Mouse (Mus musculus): ENCODE measurements around the gene Cyb561a3. TPM values are rescaled to one million over a fixed set of nuclear protein-coding genes. Genes with fewer than 3 reads are reported as not detected.
"Not testable (repeated sequence)": the region's sequence is repeated elsewhere in the genome, so short reads cannot be mapped to it uniquely, and the experiment has no call there.

Cyb561a3 gene
- total RNA-seq (2021), result 10 to 100 TPM; 14.7 to 17.2 TPM

DNA sequence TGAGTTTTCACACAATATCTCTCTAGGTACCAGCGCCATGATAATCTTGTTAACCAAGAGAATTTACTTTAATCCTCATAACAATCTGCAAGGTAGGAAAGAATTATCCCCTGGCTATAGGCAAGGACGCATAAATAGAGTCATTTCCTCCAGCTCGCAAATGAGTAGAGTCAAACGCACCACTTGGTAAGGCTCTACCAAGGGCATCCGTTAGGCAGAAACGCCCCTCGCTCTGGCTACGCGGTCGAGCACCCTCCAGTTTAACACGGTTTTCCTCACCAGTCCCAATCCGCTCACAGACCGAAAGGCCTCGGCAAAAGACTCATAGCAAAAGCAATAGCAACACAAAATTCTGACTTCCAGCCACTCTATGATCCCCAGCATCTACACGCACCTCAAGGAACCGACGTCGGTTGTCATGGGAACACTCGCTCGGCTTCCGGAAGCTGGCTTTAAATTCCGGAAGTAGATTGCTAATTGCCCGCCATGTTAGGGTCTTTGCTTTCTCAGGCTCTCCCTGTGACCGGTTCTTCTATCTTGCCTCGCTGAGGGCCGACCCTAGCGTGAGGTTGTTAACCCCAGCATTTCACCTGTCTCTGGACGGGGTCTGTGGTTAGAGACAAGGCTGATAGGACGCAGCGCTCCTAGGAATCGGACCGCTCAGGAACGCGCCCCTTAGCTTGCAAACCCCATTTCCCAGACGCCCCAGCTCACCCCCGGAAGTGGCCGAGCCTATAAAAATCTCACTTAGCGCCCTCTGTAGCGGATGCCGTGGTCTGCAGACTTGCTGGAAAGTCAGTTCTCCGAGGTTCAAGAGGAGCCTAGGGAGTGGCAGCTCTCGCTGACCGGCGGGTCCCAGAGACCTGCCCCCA lies at the start of gene Cyb561a3, which contains the start of gene Tmem138:
Cyb561a3 (plus strand) TSS at position 483 of the 872 bp plus-strand sequence.
Tmem138 (minus strand) TSS at position 673 of the 872 bp plus-strand sequence.
- peak; percentile 92 for DNase-seq
- intact Hi-C loops (cut with DNase I), result no loop called here

DNA sequence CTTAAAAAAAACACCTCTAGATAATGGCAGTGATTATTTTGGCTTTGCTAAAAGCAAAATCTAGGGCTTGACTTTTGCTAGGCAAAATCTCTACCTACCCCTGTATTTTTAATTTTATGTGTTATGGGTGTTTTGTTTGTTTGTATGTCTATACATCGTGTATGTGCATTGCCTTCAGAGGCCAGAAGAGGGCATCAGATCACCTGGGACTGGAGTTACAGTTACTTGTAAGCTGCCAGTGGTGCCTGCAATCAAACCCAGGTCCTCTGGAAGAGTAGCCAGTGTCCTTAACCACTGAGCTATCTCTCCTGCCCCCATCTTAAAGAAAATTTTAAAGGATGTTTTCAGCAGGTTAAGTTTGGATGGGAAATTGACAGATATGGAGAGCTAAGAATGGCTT lies 46.9 kb upstream of the Cyb561a3 start:
- no peak for DNase-seq
- intact Hi-C loops (cut with DNase I), result no loop called here

DNA sequence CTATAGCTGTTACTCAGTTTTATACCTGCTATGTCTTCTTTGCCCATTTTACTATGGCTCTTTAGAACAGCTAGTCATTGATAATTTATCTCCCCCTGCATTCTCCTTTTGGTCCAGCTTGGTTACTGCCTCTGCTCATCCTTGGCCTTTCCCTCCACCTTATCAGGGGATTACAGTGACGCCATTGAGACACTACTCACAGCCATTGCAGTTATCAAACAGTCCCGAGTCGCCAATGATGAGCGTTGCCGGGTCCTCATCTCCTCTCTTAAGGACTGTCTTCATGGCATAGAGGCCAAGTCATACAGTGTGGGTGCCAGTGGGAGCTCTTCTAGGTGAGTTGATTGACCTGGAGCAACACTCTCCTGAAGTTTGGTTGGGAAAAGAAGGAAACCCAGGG lies 37.5 kb upstream of the Cyb561a3 start:
- DNase-seq, result no peak
- intact Hi-C loops (cut with DNase I), result no loop called here

DNA sequence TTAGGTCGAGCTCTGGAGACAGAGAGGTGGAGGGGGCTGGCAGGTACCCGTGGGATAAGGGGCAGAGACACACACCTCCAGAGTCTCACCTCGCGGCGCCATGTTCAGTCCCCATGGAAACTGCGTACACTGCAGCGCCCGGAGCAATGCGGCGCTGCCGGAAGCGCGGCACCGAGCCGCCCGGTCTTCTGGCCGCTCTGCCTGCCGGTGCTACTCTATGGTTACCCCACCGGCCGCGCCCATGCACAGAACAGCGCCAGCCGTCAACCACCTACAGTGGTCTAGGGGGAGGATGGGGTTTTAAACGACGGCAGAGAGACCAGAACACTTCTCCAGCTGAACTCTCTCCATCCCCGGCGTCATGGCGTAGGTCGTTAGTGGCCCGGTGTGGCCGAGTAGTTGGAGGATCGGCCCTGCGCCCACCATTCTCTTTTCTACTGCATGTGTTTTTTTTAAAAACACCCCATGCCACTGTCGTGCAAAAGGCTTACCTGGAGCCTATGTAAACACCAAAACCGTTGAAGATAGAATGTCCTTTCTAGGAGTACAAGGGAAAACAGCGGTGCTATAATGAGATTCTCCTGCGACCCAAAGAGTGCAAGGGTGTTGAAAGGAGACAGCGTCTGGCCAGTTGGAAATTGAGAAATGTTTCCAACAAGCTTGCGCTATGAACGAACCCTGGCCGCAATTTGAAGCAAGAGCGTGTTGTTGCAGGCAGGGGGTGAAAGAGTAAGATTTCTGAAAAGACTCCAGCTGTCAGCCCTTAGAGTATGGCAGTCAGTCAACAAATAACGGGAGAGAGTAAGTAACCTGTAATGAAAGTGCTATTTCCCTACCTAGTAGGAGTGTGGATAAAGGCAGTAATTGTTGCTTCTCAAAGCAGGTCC lies 21.1 kb upstream of the Cyb561a3 start, which contains the start of gene Tmem216:
Tmem216 (minus strand) TSS at position 615 of the 887 bp plus-strand sequence.
- intact Hi-C loops (cut with DNase I), result loop anchor here (5.0 kb wide), 1 partner anchor 51 kb away; the partner anchor contains the start of genes Ddb1 and Tkfc
- peak; percentile 87 for DNase-seq

DNA sequence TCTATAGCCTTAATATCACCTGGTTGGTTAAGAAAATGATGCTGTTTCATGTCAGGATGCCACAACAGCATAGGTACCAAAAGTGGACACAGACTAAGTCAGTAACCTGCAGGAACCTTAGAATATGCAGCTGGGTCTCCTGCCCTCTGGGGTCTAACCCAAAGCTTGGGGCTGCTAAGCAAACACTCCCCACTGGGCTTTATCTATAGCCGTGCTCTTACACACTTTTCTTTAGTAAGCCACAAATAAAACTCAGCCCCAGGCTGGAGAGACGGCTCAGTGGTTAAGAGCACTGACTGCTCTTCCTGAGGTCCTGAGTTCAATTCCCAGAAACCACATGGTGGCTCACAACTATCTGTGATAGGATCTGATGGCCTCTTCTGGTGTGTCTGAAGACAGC lies 20.0 kb upstream of the Cyb561a3 start:
- intact Hi-C loops (cut with DNase I), result loop anchor here (5.0 kb wide), 1 partner anchor 50 kb away; the partner anchor contains the start of genes Ddb1 and Tkfc
- no peak for DNase-seq

DNA sequence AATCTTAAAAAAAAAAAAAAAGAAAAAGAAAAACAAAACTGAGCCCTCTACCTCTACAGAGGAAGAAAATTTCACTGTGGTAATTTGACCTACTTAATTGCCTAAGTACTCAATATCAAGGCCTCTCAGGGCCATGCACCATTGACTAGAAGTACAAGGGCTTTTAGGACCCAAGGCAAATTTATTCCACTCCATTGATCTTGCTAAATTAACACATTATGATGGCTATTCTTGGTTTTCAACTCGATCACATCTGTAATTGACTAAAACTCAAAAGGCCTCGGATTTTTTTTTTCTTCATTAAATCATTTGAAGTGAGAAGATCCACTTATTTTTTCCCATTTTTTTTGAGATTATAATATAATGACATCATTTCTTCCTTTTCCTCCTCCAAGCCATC lies 19.5 kb upstream of the Cyb561a3 start:
- intact Hi-C loops (cut with DNase I), result loop anchor here (5.0 kb wide), 1 partner anchor 50 kb away; the partner anchor contains the start of genes Ddb1 and Tkfc
- no peak for DNase-seq

DNA sequence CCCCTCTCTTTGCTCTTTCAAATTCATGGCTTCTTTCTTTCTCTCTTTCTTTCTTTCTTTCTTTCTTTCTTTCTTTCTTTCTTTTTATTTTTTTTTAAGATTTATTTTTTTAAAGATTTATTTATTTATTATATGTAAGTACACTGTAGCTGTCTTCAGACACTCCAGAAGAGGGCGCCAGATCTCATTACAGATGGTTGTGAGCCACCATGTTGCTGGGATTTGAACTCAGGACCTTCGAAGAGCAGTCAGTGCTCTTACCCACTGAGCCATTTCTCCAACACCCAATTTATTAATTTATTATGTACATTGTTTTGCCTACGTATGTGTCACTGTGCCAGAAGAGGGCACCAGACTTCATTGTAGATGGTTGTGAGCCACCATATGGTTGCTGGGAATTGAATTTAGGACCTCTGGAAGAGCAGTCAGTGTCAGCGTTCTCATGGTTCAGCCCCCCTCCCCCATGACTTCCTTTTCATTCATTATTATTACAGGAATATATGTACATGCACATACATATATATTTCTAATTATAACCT lies 19.1 kb upstream of the Cyb561a3 start:
- not testable (repeated sequence) for DNase-seq
- intact Hi-C loops (cut with DNase I), result loop anchor here (5.0 kb wide), 1 partner anchor 49 kb away; the partner anchor contains the start of genes Ddb1 and Tkfc

DNA sequence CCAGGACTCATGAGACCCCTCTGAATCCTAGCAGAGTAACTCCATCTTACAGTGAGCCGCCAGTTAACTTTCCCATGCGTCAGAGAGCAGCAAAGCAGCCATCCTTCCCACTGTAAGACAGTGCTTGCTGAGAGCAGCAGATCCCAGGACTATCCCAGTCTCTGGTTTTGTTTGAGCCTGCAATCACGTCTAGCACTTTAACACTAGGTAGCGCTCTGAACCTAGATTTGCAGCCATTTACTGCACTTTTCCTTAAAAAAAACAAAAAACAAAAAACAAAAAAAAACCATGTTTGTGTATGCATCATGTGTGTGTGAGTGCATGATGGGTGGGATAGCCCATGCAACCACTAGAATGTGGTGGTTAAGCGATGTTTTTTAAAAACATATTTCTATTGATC lies 16.9 kb upstream of the Cyb561a3 start:
- DNase-seq, result no peak

DNA sequence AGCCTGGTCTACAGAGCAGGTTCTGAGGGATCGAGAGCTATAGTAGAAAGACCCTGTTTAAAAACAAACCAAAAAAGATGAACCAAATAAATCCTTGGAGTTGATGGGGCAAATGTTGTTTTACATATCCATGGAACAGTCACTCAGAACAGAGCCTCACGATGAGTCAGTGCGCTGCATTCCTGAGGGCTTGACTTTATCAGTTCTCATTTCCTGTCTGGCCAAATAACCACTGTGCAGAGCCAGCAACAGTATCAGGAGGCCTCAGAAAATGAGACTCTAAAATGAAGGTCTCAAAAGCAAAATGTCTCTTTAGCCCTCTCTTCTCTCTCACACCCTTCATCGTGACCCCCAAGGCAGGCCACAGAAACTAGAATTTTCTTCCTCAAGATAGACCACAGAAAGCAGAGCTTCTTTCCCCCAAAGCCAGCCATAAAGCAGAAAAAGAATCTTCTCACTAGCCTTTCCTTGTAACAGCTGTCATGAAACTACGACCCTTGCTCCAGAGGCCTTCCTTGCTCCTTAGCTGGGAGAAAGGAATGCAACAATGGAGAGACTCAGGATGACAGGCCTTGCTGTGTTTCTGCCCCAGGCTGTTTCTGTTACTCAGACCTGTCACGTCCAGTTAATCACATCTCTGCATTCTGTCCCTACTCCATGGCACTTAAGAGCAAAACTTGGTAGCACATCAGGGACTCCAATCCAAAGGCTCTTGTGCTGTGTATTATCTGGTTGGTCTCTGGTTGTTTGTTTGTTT lies 15.2 kb upstream of the Cyb561a3 start:
- intact Hi-C loops (cut with DNase I), result no loop called here
- no peak for DNase-seq

More for the DNA sequence above, 16.9 kb upstream of the Cyb561a3 start:
- intact Hi-C loops (cut with DNase I), result no loop called here

DNA sequence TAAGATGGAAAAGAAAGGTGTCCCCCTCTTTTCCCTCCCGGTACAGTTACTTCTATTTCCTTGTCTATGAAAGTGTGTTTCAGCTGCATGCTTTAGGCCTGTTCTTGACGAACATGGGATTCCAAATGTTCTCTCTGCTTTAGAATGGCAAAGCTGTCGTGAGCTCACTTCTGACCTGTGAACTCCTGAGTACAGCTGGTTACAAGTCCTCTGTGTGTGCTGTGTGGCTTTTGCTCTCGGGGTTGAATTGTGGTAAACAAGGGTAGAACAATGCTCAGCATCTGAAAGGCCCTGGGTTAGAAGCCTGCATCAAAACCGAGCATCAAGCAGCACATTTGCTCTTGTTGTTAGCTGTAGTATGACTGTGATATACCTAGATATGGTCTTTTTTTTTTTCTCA lies 14.6 kb upstream of the Cyb561a3 start:
- no peak for DNase-seq
- intact Hi-C loops (cut with DNase I), result no loop called here

DNA sequence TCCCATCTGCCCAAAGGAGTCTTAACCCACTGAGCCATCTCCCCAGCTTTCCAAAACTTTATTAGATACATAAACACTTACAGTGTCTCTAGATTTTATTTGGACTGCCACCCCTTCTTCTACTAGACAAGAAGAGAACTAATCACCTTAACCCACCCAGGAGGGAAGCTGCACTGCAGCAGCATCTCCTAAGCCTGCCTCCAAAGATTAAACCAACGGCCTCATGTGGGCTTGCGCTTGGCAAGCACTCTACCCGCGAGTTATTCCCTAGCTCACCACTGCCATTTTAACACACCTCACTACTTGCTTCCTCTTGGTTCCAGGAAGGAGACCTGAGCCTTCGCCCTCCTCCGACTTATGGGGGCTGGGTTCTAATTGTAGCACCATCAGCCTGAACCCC lies 12.7 kb upstream of the Cyb561a3 start:
- intact Hi-C loops (cut with DNase I), result no loop called here
- DNase-seq, result no peak

DNA sequence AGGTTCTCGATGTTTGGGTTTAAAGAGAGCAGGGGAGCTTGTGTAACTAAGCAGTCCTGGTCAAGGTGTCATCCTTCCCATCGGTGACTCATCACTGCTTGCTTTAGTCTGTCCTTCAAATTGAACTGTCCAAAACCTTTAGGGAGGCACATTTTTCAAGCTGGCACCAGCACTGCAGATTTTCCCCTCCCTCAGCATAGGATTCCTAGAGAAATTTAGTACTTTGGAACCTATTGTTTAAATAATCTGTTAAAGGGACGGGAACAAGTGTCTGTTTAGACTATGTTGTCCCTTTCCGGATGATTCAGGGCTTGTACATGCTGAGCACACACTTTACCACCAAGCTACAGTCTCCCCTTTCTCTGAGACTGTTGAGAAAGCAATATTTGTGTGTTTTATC lies 11.8 kb upstream of the Cyb561a3 start:
- DNase-seq, result no peak
- intact Hi-C loops (cut with DNase I), result no loop called here

DNA sequence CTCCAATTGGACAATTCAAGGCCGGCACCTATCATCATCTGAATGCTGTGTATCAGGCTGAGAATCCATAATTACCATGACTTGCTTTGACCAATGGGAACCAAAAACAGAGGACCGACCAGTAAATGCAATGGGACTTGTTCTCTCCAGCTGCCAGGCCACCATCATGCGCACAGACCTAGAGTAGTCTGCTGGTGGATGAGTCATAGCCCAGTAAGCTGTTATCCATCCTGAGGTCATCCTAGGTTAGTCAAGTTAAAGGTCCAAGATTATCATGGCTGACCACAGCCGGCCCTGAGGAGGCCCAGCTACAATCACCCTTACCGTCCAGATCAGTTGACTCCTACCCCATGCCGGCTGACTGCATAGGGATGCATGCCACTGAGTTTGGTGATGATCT lies 7.3 kb upstream of the Cyb561a3 start:
- intact Hi-C loops (cut with DNase I), result no loop called here
- no peak for DNase-seq

DNA sequence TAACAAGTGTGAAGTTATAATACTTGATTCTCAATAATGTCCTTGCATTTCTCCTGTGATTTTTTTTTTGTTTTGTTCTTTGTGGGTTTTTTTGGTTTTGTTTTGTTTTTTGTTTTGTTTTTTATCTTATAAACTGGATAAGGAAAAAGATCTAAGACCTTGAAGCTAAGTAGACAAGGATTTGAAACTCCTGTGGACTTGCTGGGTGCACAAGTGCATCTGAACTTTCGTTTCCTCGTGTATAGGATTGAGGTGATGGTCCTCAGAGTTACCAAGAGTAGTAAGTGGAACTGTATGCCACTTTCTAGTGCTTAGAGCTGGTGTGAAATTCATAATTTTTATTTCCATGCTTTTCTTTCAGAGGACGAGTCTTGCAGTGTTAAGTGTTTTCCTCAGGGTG lies 3.1 kb downstream of the Cyb561a3 start:
- DNase-seq, result no peak
- intact Hi-C loops (cut with DNase I), result no loop called here

DNA sequence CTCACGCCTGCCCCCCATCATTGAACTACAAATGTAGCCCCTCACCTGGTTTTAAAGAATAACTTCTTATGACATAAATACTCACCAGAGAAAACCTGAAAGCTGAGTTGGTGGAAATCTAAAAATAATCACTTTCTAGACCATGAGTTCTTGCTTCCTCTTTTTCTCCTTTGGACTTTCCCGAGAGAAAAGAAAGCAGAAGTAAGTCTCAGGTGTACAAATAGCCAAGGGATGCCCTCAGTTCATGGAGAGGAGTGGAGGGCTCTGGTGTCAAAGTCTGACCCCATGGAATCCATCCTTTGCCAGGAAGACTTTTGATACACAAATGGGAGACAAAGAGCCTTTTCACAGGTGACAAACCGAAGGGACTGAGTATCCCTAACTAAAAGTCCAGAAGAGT lies 3.8 kb downstream of the Cyb561a3 start:
- intact Hi-C loops (cut with DNase I), result no loop called here

DNA sequence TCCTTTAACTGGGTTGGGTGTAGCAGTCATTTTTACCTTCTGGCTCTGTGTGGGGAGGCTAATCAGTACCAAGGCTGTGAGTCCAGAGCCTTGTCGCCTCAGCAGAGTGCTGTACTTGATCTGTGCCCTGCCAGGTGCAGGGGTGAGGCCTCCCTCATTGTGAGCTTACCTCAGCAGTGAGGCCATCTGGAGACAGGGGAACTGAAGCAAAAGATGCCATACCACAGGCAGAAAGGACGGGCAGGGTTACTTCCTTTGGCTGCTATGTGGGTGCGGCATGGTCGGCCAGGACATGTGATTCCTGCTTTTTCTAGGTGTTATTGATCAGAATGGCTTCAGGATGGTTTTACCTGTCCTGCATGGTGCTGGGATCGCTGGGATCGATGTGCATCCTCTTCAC lies 5.0 kb downstream of the Cyb561a3 start:
- no peak for DNase-seq
- intact Hi-C loops (cut with DNase I), result no loop called here

More for the DNA sequence above, 3.8 kb downstream of the Cyb561a3 start:
- DNase-seq, result no peak

DNA sequence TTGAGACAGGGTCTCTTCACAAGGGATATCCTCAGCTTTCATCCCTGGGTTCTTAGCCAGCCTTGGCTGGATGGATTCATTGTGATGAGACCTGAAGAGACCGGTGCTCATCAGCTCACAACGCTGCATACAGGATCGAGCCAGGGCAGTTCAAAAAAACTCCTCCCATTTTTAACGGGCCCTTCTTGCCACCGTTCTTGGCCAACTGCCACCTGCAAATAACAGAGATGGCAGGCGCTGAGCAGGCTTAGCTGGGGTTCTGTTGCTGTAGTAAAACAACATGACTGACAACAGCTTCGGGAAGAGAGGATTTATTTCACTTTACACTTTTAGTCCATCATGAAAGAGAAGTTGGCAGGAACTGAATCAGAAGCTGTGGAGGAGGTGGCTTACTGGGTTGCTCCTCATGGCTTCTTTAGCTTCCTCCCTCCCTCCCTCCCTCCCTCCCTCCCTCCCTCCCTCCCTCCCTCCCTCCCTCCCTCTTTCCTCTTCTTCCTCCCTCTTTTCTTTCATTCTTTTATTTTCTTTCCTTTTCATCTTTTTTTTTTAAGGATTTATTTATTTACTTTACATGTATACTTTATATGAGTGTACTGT lies 6.7 kb downstream of the Cyb561a3 start:
- intact Hi-C loops (cut with DNase I), result no loop called here
- no peak for DNase-seq

DNA sequence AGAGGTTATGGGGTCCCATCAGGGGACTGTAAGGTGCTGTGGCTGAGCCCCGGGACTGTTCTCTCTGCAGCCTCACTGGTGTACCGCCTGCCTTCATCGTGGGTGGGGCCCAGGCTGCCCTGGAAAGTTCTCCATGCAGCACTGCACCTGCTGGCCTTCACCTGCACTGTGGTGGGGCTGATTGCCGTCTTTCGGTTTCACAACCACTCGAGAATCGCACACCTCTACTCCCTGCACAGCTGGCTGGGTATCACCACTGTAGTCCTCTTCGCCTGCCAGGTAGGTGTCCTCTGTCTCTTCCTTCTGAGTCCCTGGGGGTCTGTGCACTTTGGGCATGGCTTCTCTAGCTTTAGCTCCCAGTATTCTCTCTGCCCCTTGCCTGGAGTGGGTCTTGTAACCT lies 8.1 kb downstream of the Cyb561a3 start:
- DNase-seq, result no peak
- intact Hi-C loops (cut with DNase I), result no loop called here

DNA sequence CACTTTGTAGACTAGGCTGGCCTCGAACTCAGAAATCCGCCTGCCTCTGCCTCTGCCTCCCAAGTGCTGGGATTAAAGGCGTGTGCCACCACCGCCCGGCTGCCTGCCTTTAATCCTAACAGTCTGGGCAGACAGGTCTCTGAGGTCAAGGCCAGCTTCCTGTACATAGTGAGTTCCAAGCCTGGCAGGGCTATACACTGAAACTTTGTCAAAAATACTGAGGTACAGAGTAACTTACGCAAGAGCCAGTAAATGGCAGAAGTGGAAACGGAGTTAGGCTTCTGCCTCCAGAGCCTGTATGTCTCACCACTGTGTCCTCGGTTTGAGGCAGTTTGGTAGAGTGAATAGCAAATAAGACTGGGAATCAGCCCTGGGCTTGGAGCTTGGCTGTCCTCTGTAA lies 10.3 kb downstream of the Cyb561a3 start:
- intact Hi-C loops (cut with DNase I), result no loop called here

More for the DNA sequence above, 10.3 kb downstream of the Cyb561a3 start:
- DNase-seq, result no peak

All from left cerebral cortex, postnatal 4 days (tissue).